Mouse (Mus musculus) gastrocnemius, adult 2 months (tissue): ENCODE results near the gene Zfp488. TPM values are rescaled to one million over a fixed set of nuclear protein-coding genes. Genes with fewer than 3 reads are reported as not detected.

ENCODE experiments used
- DNase-seq: peaks from one replicate; pipeline ENCODE4 v3.0.0; 2022
- H3K27ac ChIP-seq: fragments of 200-600 bp; 2 replicates; pipeline ENCODE4 v1.8.1; 2022; ENCODE audit warnings: mild to moderate bottlenecking
- H3K4me3 ChIP-seq: fragments of 200-600 bp; 2 replicates; pipeline ENCODE4 v1.8.1; 2022; ENCODE audit warnings: mild to moderate bottlenecking, moderate library complexity
- CTCF ChIP-seq: fragments of 200-600 bp; IDR thresholded peaks from 2 replicates; pipeline ENCODE4 v1.8.1; 2022; ENCODE audit warnings: antibody characterized with exemption, mild to moderate bottlenecking, moderate library complexity
- intact Hi-C: fragments of 180-260 bp; cut with DNase I; formaldehyde crosslinking; loops from one replicate; pipeline ENCODE4 v1.15.1; 2025
- total RNA-seq, 2 experiments: library from RNA; stranded (reverse); gene quantifications; 2 replicates each; pipeline ENCODE4 v1.2.3; 2021

Zfp488 gene
- total RNA-seq, 2 experiments from 2014 or later: not detected

DNA sequence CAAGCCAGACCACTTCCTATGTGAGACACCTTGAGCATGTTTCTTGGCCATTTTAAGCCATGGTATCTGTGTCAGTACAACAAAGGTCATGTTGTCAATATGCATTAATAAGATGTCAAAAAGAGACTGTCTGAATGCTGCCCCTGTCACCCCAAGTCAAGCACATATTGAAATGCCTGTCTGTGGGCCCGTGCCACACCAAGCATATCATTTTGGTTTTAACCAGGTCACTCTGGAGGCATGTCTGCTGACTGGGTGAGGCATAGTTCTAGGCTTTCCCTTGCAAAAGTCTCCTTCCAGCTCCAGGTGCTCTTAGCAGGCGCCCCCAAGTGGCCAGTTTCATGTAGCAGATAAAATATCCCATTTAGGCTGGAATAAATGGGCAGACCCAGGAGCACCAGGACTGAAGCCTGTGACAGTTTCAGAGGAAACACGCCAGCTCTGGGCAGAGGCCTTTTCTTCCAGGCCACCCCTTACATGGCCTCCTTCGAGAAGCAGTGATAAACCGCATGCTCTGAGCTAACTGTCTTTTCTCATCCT is 44.7 kb downstream of the Zfp488 start:
- Histone ChIP-seq H3K27ac (no peak overlapping the region), H3K4me3 (no peak overlapping the region)
- peak; percentile 60 for TF ChIP-seq CTCF
- intact Hi-C loops: loop anchor here (2.0 to 5.0 kb wide), 2 partner anchors 239 to 262 kb away; no protein-coding TSS in a partner anchor
- DNase-seq: peak; percentile 40

- DNase-seq: peak; percentile 80
- H3K27ac ChIP-seq: no peak overlapping the region
- no peak overlapping the region for H3K4me3 ChIP-seq
- intact Hi-C loops: loop anchor here (2.0 to 5.0 kb wide), 2 partner anchors 238 to 261 kb away; no protein-coding TSS in a partner anchor
- peak; percentile 66 for TF ChIP-seq CTCF
These were observed 45.4 kb downstream of the Zfp488 start for GRCm38 (mm10) chr14:33932935-33933703.

DNA sequence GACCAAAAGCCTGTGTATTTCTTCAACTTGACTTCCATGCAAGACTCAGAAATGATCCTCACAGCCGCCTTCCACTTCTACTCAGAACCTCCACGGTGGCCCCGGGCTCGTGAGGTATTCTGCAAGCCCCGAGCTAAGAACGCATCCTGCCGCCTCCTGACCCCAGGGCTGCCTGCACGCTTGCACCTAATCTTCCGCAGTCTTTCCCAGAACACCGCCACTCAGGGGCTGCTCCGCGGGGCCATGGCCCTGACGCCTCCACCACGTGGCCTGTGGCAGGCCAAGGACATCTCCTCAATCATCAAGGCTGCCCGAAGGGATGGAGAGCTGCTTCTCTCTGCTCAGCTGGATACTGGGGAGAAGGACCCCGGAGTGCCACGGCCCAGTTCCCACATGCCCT is 46.7 kb downstream of the Zfp488 start:
- no peak for DNase-seq
- intact Hi-C loops: loop anchor here (2.0 to 5.0 kb wide), 2 partner anchors 237 to 260 kb away; no protein-coding TSS in a partner anchor
- no peak overlapping the region for H3K27ac ChIP-seq
- no peak overlapping the region for H3K4me3 ChIP-seq
- TF ChIP-seq CTCF: no peak

GRCm38 (mm10) chr14:33923168-33924070 is 55.1 kb downstream of the Zfp488 start, which contains the start of gene Gdf10:
TSS of gene Gdf10 (plus strand) at chr14:33923587.
- peak within 1 kb of the TSS; percentile 71 for H3K4me3 ChIP-seq
- DNase-seq: peak; percentile 52
- peak within 1 kb of the TSS; percentile 32 for H3K27ac ChIP-seq
- TF ChIP-seq CTCF: no peak
- intact Hi-C loops: no loop called here

GRCm38 (mm10) chr14:33922771-33923167 is 55.8 kb downstream of the Zfp488 start:
- DNase-seq: no peak
- no peak overlapping the region for H3K27ac ChIP-seq
- intact Hi-C loops: no loop called here
- H3K4me3 ChIP-seq: peak overlapping the region; percentile 71
- TF ChIP-seq CTCF: no peak

GRCm38 (mm10) chr14:33920727-33921559 is 57.6 kb downstream of the Zfp488 start:
- intact Hi-C loops: no loop called here
- Histone ChIP-seq H3K4me3 (no peak overlapping the region), H3K27ac (no peak overlapping the region)
- no peak for DNase-seq
- TF ChIP-seq CTCF: no peak

Other genes starting within 250 kb of the Zfp488 start
- gene Gdf10, start 55.2 kb downstream of the Zfp488 start, total RNA-seq: 1 to 10 TPM; 1.1 to 1.9 TPM
- gene Gdf2, start 37.7 kb downstream of the Zfp488 start, total RNA-seq: not detected
- gene Rbp3, start 24.8 kb downstream of the Zfp488 start, total RNA-seq: not detected
- not detected for gene Gm30083, start 36.4 kb upstream of the Zfp488 start, total RNA-seq
- not detected for gene Gm5460, start 38.0 kb upstream of the Zfp488 start, total RNA-seq
- gene Antxrl, start 73.9 kb upstream of the Zfp488 start, total RNA-seq: not detected
- 1 to 10 TPM; 1.1 TPM for gene Anxa8, start 107.2 kb upstream of the Zfp488 start, total RNA-seq
- gene A630023A22Rik, start 124.0 kb upstream of the Zfp488 start, total RNA-seq: not detected
- gene Npy4r, start 173.7 kb upstream of the Zfp488 start, total RNA-seq: under 1 TPM in 1 of 2 experiments, not detected in 1; 0.06 TPM
- gene Gprin2, start 222.9 kb upstream of the Zfp488 start, total RNA-seq: under 1 TPM; 0.03 to 0.23 TPM
- under 1 TPM; 0.47 to 0.71 TPM for gene Syt15, start 240.8 kb upstream of the Zfp488 start, total RNA-seq